Mouse (Mus musculus) embryonic fibroblast, embryonic 13.5 days (primary cell): ENCODE results near the gene Aldh2.

Source experiments
- CTCF ChIP-seq: IDR thresholded peaks from 2 replicates; pipeline ENCODE4 v1.5.1; 2011; ENCODE audit warnings: mild to moderate bottlenecking, control low read depth, low read length, moderate library complexity, borderline replicate concordance; ENCODE audit not compliant: insufficient read depth
- POLR2A ChIP-seq: IDR thresholded peaks from 2 replicates; pipeline ENCODE4 v1.6.1; 2011; ENCODE audit warnings: low read depth, mild to moderate bottlenecking, control low read depth, low read length, moderate library complexity

GRCm38 (mm10) chr5:121585699-121586098 is 7.9 kb downstream of the Aldh2 start:
- TF ChIP-seq CTCF (no peak), POLR2A (no peak)
